Mouse (Mus musculus) urinary bladder, postnatal 25 days (tissue): ENCODE measurements around the gene Ncstn.

Experiments used
- DNase-seq: peaks from one replicate; pipeline ENCODE4 v3.0.0; 2022; ENCODE audit warnings: low spot score

The Ncstn gene

GRCm38 (mm10) chr1:172027010-172027808 lies 55.4 kb downstream of the Ncstn start:
- DNase-seq, result peak; percentile 92

GRCm38 (mm10) chr1:172026201-172026901 lies 56.2 kb downstream of the Ncstn start:
- DNase-seq, result no peak

DNA sequence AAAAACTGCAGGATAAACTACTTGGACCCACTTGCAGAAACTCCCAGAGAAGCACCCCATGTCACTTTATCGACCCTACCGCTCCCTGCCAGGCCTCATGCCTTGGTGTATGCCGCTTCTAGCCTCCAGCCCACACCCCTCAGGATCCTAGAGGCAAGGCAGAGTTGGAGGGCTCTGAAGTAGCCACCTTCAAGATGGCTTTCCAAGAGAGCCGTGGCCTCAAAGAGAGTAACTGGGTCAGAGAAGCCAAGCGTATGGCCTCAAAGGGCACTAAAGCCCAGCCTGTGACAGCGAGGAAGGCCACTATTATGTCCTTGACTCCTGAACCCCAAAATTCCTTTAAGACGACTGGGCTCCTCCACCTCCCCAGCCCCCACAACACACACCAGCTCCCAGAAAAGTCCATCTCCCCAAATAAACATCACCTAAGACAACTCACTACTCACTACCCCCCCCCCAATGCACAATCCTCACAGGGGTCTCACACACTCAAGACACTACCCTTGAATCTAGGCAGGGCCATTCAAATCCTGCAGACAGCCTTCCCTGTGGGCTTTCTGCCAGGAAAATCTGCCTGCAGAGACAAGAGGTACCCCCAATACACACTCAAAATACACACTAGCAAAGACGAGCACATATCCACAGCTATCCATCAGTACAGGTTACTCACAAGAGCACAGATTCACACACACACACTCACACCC lies 57.2 kb downstream of the Ncstn start:
- DNase-seq, result no peak

DNA sequence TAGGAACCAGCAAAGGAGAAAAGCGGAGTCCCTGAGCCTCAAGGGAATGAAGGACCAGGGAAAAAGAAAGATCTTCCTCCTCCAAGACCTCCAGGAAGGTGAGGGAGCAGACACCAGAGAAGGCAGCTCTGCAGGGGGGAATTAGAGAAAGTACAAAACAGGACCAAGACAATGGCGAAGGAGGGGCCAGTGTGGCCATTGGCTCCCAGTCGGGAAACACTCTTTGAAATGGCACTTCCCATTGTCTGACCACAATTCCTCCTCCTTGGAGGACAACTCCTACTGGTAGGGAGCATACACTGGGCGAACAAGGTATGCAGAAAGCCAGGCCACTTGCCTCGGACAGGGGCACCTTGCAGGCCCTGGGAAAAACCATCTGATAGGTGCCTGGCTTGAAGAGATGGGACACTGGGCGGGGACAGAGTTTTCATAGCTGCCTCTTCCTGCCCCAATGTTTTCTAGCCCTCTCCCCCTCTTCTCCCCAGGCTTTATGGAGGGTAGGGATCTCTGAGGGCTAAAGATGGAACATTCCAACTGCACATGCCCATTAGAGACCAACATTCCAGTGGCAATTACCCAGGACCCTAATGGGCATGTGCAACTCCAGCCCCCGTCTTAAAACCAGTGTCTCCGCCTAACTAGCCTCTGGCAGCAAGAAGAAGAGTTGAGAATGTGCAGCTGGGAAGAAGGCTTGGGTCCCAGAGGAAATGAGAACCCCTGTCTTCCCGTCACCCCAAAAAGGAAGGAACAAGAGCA lies 58.3 kb downstream of the Ncstn start:
- DNase-seq, result no peak

DNA sequence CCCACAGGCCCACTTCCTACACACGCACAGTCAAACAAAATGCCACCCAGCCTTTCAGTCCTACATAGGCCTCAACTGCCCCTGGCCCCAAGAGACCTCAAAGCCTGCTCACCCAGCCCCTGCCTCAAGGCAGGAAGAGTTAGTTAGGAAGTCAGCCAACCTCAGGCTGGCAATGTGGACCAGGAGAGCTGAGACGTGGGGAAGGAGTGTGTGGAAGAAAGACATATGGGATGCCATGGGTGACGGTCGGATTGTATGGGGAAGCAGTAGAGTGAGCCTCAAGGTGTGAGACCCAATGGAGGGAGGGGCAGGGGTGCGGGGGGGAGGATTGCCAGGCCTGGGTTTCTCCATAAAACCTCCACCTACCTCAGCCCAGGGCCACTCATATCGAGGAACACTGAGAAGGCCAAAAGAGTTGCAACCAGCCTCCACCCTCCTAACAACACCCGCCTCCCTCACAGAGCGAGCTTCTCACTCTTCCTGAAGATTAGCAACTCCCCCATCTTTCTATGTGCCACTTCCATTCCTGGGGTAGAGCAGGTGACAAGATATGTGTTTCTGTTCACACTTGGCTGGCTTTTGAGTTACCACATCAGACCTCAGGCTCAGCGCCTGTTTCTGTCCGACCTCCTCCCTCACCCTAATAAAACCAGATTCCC lies 62.6 kb downstream of the Ncstn start:
- DNase-seq, result no peak

DNA sequence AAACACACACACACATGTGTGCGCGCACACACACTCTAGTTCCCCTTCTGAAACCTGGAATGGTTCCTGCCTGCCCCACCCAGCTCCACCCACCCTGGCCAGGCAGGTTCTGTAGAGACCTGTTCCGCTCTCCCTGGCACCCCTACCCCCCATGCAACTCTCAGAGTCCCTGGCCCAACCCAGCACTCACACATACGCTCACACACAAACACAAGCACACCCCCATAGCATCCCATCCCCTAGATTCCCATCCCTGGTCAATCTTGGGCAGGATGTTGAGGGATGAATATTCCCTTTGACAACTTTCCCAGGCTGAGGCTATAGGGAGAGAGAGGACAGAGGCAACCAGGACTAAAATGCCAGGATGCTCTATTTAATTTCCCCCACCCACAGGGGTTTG lies 63.3 kb downstream of the Ncstn start:
- no peak for DNase-seq

- no peak for DNase-seq
These were observed 64.0 kb downstream of the Ncstn start for GRCm38 (mm10) chr1:172018336-172019311.

- no peak for DNase-seq
These were observed 65.0 kb downstream of the Ncstn start for GRCm38 (mm10) chr1:172017517-172018070.

- DNase-seq, result no peak
These were observed 65.7 kb downstream of the Ncstn start for GRCm38 (mm10) chr1:172016660-172017516.

DNA sequence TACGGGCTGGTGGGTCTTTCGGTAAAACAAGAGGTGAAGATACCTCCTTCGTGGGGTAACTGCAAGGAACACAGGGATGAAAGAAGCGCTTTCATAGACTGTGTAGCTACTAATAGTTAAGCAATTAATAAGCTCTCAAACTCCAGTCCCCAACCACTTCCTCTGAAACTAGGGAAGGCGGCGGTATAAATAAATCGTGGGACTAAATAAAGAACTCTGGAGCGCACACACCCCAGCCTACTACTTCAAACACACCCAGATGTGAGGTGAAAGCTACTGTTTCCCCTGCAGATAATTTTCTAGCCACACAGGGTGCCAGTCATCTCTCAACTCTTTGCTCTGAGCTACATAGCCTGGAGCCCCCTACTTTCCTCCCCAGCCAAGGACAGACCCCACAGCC lies 66.6 kb downstream of the Ncstn start:
- no peak for DNase-seq
